Mouse (Mus musculus): Measurements from ENCODE around the gene Trp53i11. TPM values are rescaled to one million over a fixed set of nuclear protein-coding genes. Genes with fewer than 3 reads are reported as not detected.

Trp53i11 gene
- polyA plus RNA-seq, 1 experiment, result 51.6 TPM

- Histone ChIP-seq H3K4me1 (ENCODE audit: control insufficient read depth, insufficient read depth, low read length) (peaks cover 5% of the 10 kb centered on the region), H3K27ac (ENCODE audit: control insufficient read depth, insufficient read depth, low read depth, low read length) (no peak overlapping the region)
- no peak for TF ChIP-seq CTCF (IDR thresholded peaks at IDR 0.05; ENCODE audit: control insufficient read depth, insufficient read depth, insufficient replicate concordance, low read depth, low read length)
- no peak for TF ChIP-seq POLR2A (IDR thresholded peaks at IDR 0.05; ENCODE audit: control insufficient read depth, low read depth, low read length)
Measured at GRCm38 (mm10) chr2:93172460-93172859, 14.9 kb upstream of the Trp53i11 start.

GRCm38 (mm10) chr2:93174159-93174558, 13.2 kb upstream of the Trp53i11 start:
- Histone ChIP-seq H3K27me3 (ENCODE audit: control insufficient read depth, insufficient read depth, low read length) (no peaks in the 10 kb centered on the region), H3K4me1 (ENCODE audit: control insufficient read depth, insufficient read depth, low read length) (peaks cover 7% of the 10 kb centered on the region), H3K4me3 (ENCODE audit: control insufficient read depth, low read depth, low read length) (no peak overlapping the region), H3K36me3 (ENCODE audit: control insufficient read depth, insufficient read depth, low read length) (no peaks in the 10 kb centered on the region), H3K27ac (ENCODE audit: control insufficient read depth, insufficient read depth, low read depth, low read length) (no peak overlapping the region)
- no peak for TF ChIP-seq POLR2A (IDR thresholded peaks at IDR 0.05; ENCODE audit: control insufficient read depth, low read depth, low read length)
- no peak for TF ChIP-seq CTCF (IDR thresholded peaks at IDR 0.05; ENCODE audit: control insufficient read depth, insufficient read depth, insufficient replicate concordance, low read depth, low read length)

More at GRCm38 (mm10) chr2:93172460-93172859, 14.9 kb upstream of the Trp53i11 start:
- Histone ChIP-seq H3K36me3 (ENCODE audit: control insufficient read depth, insufficient read depth, low read length) (no peaks in the 10 kb centered on the region), H3K4me3 (ENCODE audit: control insufficient read depth, low read depth, low read length) (no peak overlapping the region), H3K27me3 (ENCODE audit: control insufficient read depth, insufficient read depth, low read length) (no peaks in the 10 kb centered on the region)

- TF ChIP-seq CTCF (IDR thresholded peaks at IDR 0.05; ENCODE audit: control insufficient read depth, insufficient read depth, insufficient replicate concordance, low read depth, low read length) (no peak), POLR2A (IDR thresholded peaks at IDR 0.05; ENCODE audit: control insufficient read depth, low read depth, low read length) (no peak)
- Histone ChIP-seq H3K36me3 (ENCODE audit: control insufficient read depth, insufficient read depth, low read length) (no peaks in the 10 kb centered on the region), H3K27me3 (ENCODE audit: control insufficient read depth, insufficient read depth, low read length) (no peaks in the 10 kb centered on the region), H3K4me3 (ENCODE audit: control insufficient read depth, low read depth, low read length) (no peak overlapping the region), H3K4me1 (ENCODE audit: control insufficient read depth, insufficient read depth, low read length) (peaks cover 7% of the 10 kb centered on the region), H3K27ac (ENCODE audit: control insufficient read depth, insufficient read depth, low read depth, low read length) (no peak overlapping the region)
Measured at GRCm38 (mm10) chr2:93175278-93175677, 12.1 kb upstream of the Trp53i11 start.

- Histone ChIP-seq H3K4me3 (ENCODE audit: control insufficient read depth, low read depth, low read length) (no peak overlapping the region), H3K27me3 (ENCODE audit: control insufficient read depth, insufficient read depth, low read length) (no peaks in the 10 kb centered on the region), H3K27ac (ENCODE audit: control insufficient read depth, insufficient read depth, low read depth, low read length) (no peak overlapping the region), H3K4me1 (ENCODE audit: control insufficient read depth, insufficient read depth, low read length) (peaks cover 7% of the 10 kb centered on the region), H3K36me3 (ENCODE audit: control insufficient read depth, insufficient read depth, low read length) (no peaks in the 10 kb centered on the region)
- TF ChIP-seq CTCF (IDR thresholded peaks at IDR 0.05; ENCODE audit: control insufficient read depth, insufficient read depth, insufficient replicate concordance, low read depth, low read length) (no peak), POLR2A (IDR thresholded peaks at IDR 0.05; ENCODE audit: control insufficient read depth, low read depth, low read length) (no peak)
Measured at GRCm38 (mm10) chr2:93175721-93176120, 11.6 kb upstream of the Trp53i11 start.

- Histone ChIP-seq H3K4me1 (ENCODE audit: control insufficient read depth, insufficient read depth, low read length) (peaks cover 7% of the 10 kb centered on the region), H3K4me3 (ENCODE audit: control insufficient read depth, low read depth, low read length) (no peak overlapping the region), H3K27me3 (ENCODE audit: control insufficient read depth, insufficient read depth, low read length) (no peaks in the 10 kb centered on the region), H3K36me3 (ENCODE audit: control insufficient read depth, insufficient read depth, low read length) (no peaks in the 10 kb centered on the region), H3K27ac (ENCODE audit: control insufficient read depth, insufficient read depth, low read depth, low read length) (no peak overlapping the region)
- TF ChIP-seq POLR2A (IDR thresholded peaks at IDR 0.05; ENCODE audit: control insufficient read depth, low read depth, low read length), result no peak
- no peak for TF ChIP-seq CTCF (IDR thresholded peaks at IDR 0.05; ENCODE audit: control insufficient read depth, insufficient read depth, insufficient replicate concordance, low read depth, low read length)
Measured at GRCm38 (mm10) chr2:93176193-93176798, 11.1 kb upstream of the Trp53i11 start.

- H3K4me1 ChIP-seq (ENCODE audit: control insufficient read depth, insufficient read depth, low read length), result peaks cover 7% of the 10 kb centered on the region
Measured at GRCm38 (mm10) chr2:93176871-93177667, 10.3 kb upstream of the Trp53i11 start.

GRCm38 (mm10) chr2:93177668-93178312, 9.6 kb upstream of the Trp53i11 start:
- Histone ChIP-seq H3K27ac (ENCODE audit: control insufficient read depth, insufficient read depth, low read depth, low read length) (no peak overlapping the region), H3K36me3 (ENCODE audit: control insufficient read depth, insufficient read depth, low read length) (no peaks in the 10 kb centered on the region), H3K4me1 (ENCODE audit: control insufficient read depth, insufficient read depth, low read length) (peaks cover 7% of the 10 kb centered on the region), H3K4me3 (ENCODE audit: control insufficient read depth, low read depth, low read length) (no peak overlapping the region), H3K27me3 (ENCODE audit: control insufficient read depth, insufficient read depth, low read length) (no peaks in the 10 kb centered on the region)
- TF ChIP-seq CTCF (IDR thresholded peaks at IDR 0.05; ENCODE audit: control insufficient read depth, insufficient read depth, insufficient replicate concordance, low read depth, low read length), result no peak
- TF ChIP-seq POLR2A (IDR thresholded peaks at IDR 0.05; ENCODE audit: control insufficient read depth, low read depth, low read length), result no peak

More at GRCm38 (mm10) chr2:93176871-93177667, 10.3 kb upstream of the Trp53i11 start:
- Histone ChIP-seq H3K4me3 (ENCODE audit: control insufficient read depth, low read depth, low read length) (no peak overlapping the region), H3K27ac (ENCODE audit: control insufficient read depth, insufficient read depth, low read depth, low read length) (no peak overlapping the region), H3K27me3 (ENCODE audit: control insufficient read depth, insufficient read depth, low read length) (no peaks in the 10 kb centered on the region), H3K36me3 (ENCODE audit: control insufficient read depth, insufficient read depth, low read length) (no peaks in the 10 kb centered on the region)
- TF ChIP-seq CTCF (IDR thresholded peaks at IDR 0.05; ENCODE audit: control insufficient read depth, insufficient read depth, insufficient replicate concordance, low read depth, low read length) (no peak), POLR2A (IDR thresholded peaks at IDR 0.05; ENCODE audit: control insufficient read depth, low read depth, low read length) (no peak)

All from testis, adult 2 months (tissue).